ENCODE assay signal across 21 mouse cellular contexts in genomic region chr13:38793456-38793855, GRCm38 (mm10).
A peak's percentile ranks its signal among the peaks of the same experiment; 100 is the strongest.
DNase-seq lines count a peak whose midpoint lies in the region; ATAC-seq lines count a peak whose summit lies in the region.
"Had no signal": no experiment of that assay in that cellular context is flagged by ENCODE, and none has a peak within 500 bp of the region (broad histone marks: within the 10 kb centered on the region; RNA-seq: fewer than 3 reads in every experiment).

No protein-coding gene starts in this region.

- H3K4me2 ChIP-seq in kidney, embryonic 15.5 days = peak overlapping the region; percentile 33
- peak overlapping the region; percentile 35 for H3K4me2 ChIP-seq in limb, embryonic 13.5 days (replicated peaks)
- H3K4me2 ChIP-seq in intestine, embryonic 15.5 days (replicated peaks) = no peak overlapping the region
- H3K4me2 ChIP-seq: forebrain, embryonic 15.5 days had no signal

- ATAC-seq in kidney, embryonic 15.5 days (replicated peaks; ENCODE audit: low FRiP score) = 0 out of 2 replicates have a peak, but pooled peaks have one; percentile 15
- ATAC-seq in limb, embryonic 13.5 days (ENCODE audit: low FRiP score, low read depth) = no peak
- ATAC-seq in monocyte, adult 5-6 weeks (replicated peaks; ENCODE audit: insufficient number of reproducible peaks, low FRiP score, low TSS enrichment, poor library complexity, severe bottlenecking) = no peak
- ATAC-seq in intestine, embryonic 15.5 days = no peak
- ATAC-seq: forebrain, embryonic 15.5 days had no signal

- H3K9me3 ChIP-seq in kidney, embryonic 15.5 days (replicated peaks) = no peaks in the 10 kb centered on the region
- no peaks in the 10 kb centered on the region for H3K9me3 ChIP-seq in limb, embryonic 13.5 days
- no peaks in the 10 kb centered on the region for H3K9me3 ChIP-seq in intestine, embryonic 15.5 days
- H3K9me3 ChIP-seq: forebrain, embryonic 15.5 days had no signal

- no peak overlapping the region for H3K4me3 ChIP-seq in kidney, embryonic 15.5 days (replicated peaks)
- 0 out of 2 replicates have a peak overlapping the region, but pooled peaks have one; percentile 12 for H3K4me3 ChIP-seq in limb, embryonic 13.5 days
- H3K4me3 ChIP-seq in intestine, embryonic 15.5 days (replicated peaks) = no peak overlapping the region
- H3K4me3 ChIP-seq: forebrain, embryonic 15.5 days had no signal

- 34% methylated on average over 7 of the region's 7 CpGs for WGBS in kidney, embryonic 15.5 days
- WGBS in limb, embryonic 13.5 days = 42% methylated on average over 7 of the region's 7 CpGs
- WGBS in intestine, embryonic 15.5 days = 27% methylated on average over 7 of the region's 7 CpGs

- H3K4me1 ChIP-seq in kidney, embryonic 15.5 days = no peaks in the 10 kb centered on the region
- 0 out of 2 replicates have a peak, but pooled peaks cover 4% of the 10 kb centered on the region for H3K4me1 ChIP-seq in limb, embryonic 13.5 days
- no peaks in the 10 kb centered on the region for H3K4me1 ChIP-seq in intestine, embryonic 15.5 days (replicated peaks)
- H3K4me1 ChIP-seq: forebrain, embryonic 15.5 days had no signal

- DNase-seq in kidney, postnatal 25 days = no peak
- DNase-seq in 3134 (ENCODE audit: extremely low read depth, insufficient read length, low spot score) (peak; percentile 49), ZHBTc4 (ENCODE audit: low read depth, low spot score) (peak; percentile 70)
- no peak for DNase-seq in urinary bladder, postnatal 10 days (ENCODE audit: low spot score)
- DNase-seq: adrenal gland, postnatal 10 days; cerebellum, adult 9-11 months; embryo, embryonic 11 days; gastrocnemius, postnatal 36 days; kidney, adult 2 months; kidney, postnatal 14 days; lung, postnatal 14 days; retina, postnatal 1 day; right cerebral cortex, postnatal 4 days; thymus, adult 18-20 months had no signal

- no peaks in the 10 kb centered on the region for H3K36me3 ChIP-seq in kidney, embryonic 15.5 days
- no peaks in the 10 kb centered on the region for H3K36me3 ChIP-seq in limb, embryonic 13.5 days
- H3K36me3 ChIP-seq in intestine, embryonic 15.5 days = no peaks in the 10 kb centered on the region
- H3K36me3 ChIP-seq: forebrain, embryonic 15.5 days had no signal

- H3K9ac ChIP-seq in kidney, embryonic 15.5 days = no peak overlapping the region
- no peak overlapping the region for H3K9ac ChIP-seq in limb, embryonic 13.5 days
- H3K9ac ChIP-seq in intestine, embryonic 15.5 days = no peak overlapping the region
- H3K9ac ChIP-seq: forebrain, embryonic 15.5 days; liver, embryonic 14.5 days had no signal

- no peaks in the 10 kb centered on the region for H3K27me3 ChIP-seq in kidney, embryonic 15.5 days
- H3K27me3 ChIP-seq in limb, embryonic 13.5 days = no peaks in the 10 kb centered on the region
- no peaks in the 10 kb centered on the region for H3K27me3 ChIP-seq in intestine, embryonic 15.5 days (replicated peaks)
- H3K27me3 ChIP-seq: CH12.LX; forebrain, embryonic 15.5 days had no signal

- no peak overlapping the region for H3K27ac ChIP-seq in kidney, embryonic 15.5 days
- H3K27ac ChIP-seq in limb, embryonic 13.5 days = no peak overlapping the region
- no peak overlapping the region for H3K27ac ChIP-seq in intestine, embryonic 15.5 days
- H3K27ac ChIP-seq: forebrain, embryonic 15.5 days; liver, embryonic 14.5 days had no signal

Comparison
In these comparisons a context has a peak if more than half of its experiments do, and no peak if none do; other contexts are left out.
1. DNase-seq: peak in 3134 (single experiment) and ZHBTc4 (single experiment); none in kidney, postnatal 25 days (0 of 2) and urinary bladder, postnatal 10 days (single experiment).